Mouse (Mus musculus) forebrain, embryonic 13.5 days (tissue): ENCODE results near the gene Cldn7. TPM values are rescaled to one million over a fixed set of nuclear protein-coding genes. Genes with fewer than 3 reads are reported as not detected.
"Not testable (repeated sequence)": the region's sequence is repeated elsewhere in the genome, so short reads cannot be mapped to it uniquely, and the experiment has no call there.

Experiments used
- ATAC-seq: fragments of 200-750 bp; cut with Nextera tagmentation; 2 replicates; pipeline ENCODE4 v1.8.0; 2017
- H3K27ac ChIP-seq: fragments of 300-500 bp; sonication (generic); 2 replicates; pipeline ENCODE4 v1.5.1; 2015; ENCODE audit warnings: inconsistent platforms, mild to moderate bottlenecking, moderate library complexity
- H3K27me3 ChIP-seq: fragments of 300-500 bp; sonication (generic); 2 replicates; pipeline ENCODE4 v1.6.1; 2015; ENCODE audit warnings: mild to moderate bottlenecking, inconsistent platforms
- H3K36me3 ChIP-seq: fragments of 300-500 bp; sonication (generic); 2 replicates; pipeline ENCODE4 v1.6.1; 2015; ENCODE audit warnings: mild to moderate bottlenecking, inconsistent platforms; ENCODE audit not compliant: poor library complexity, severe bottlenecking
- H3K4me1 ChIP-seq: fragments of 300-500 bp; sonication (generic); 2 replicates; pipeline ENCODE4 v1.6.1; 2015; ENCODE audit warnings: inconsistent platforms
- H3K4me2 ChIP-seq: fragments of 300-500 bp; sonication (generic); 2 replicates; pipeline ENCODE4 v1.6.1; 2015; ENCODE audit warnings: inconsistent platforms, mild to moderate bottlenecking, moderate library complexity
- H3K4me3 ChIP-seq: fragments of 300-500 bp; sonication (generic); 2 replicates; pipeline ENCODE4 v1.5.1; 2015; ENCODE audit warnings: mild to moderate bottlenecking, inconsistent platforms
- H3K9ac ChIP-seq: fragments of 300-500 bp; sonication (generic); 2 replicates; pipeline ENCODE4 v1.6.1; 2015; ENCODE audit warnings: mild to moderate bottlenecking, inconsistent platforms
- H3K9me3 ChIP-seq: fragments of 300-500 bp; sonication (generic); replicated peaks from 2 replicates; pipeline ENCODE4 v1.6.1; 2016; ENCODE audit warnings: inconsistent platforms
- WGBS: fragments of 180-500 bp; shearing (Covaris S2); methylation state at CpG from one replicate; pipeline ENCODE4 v1.1.7; 2015; 5-methylcytosine and 5-hydroxymethylcytosine counted together
- polyA plus RNA-seq: library from polyadenylated mRNA; unstranded; fragments of >200 nt; fragmentation: Nextera tagmentation; extraction: Ambion mirVana; gene quantifications from 2 replicates; pipeline ENCODE4 v1.2.1, GENCODE M21; 2015

Gene Cldn7
- polyA plus RNA-seq, 1 experiment from 2014 or later, result 1.4 TPM

- ATAC-seq, result peak; percentile 92
- WGBS, result under 1% methylated on average over 34 of the region's 34 CpGs
These were observed 16.4 kb upstream of the Cldn7 start, which contains the start of gene Slc2a4 for GRCm38 (mm10) chr11:69948066-69948762. Slc2a4 (minus strand) TSS chr11:69948188.

GRCm38 (mm10) chr11:69948763-69949150 is 15.8 kb upstream of the Cldn7 start:
- Histone ChIP-seq H3K36me3 (peaks cover 17% of the 10 kb centered on the region), H3K4me2 (peak overlapping the region; percentile 66), H3K27me3 (0 out of 2 replicates have a peak, but pooled peaks cover 2% of the 10 kb centered on the region), H3K27ac (peak overlapping the region; percentile 80), H3K4me3 (peak overlapping the region; percentile 51), H3K9me3 (no peaks in the 10 kb centered on the region), H3K9ac (peak overlapping the region; percentile 68), H3K4me1 (peaks cover 20% of the 10 kb centered on the region)
- under 1% methylated on average over 14 of the region's 14 CpGs for WGBS
- ATAC-seq, result peak; percentile 42

More at GRCm38 (mm10) chr11:69948066-69948762, 16.4 kb upstream of the Cldn7 start, which contains the start of gene Slc2a4:
- Histone ChIP-seq H3K9me3 (no peaks in the 10 kb centered on the region), H3K27ac (peak within 1 kb of the TSS; percentile 80), H3K9ac (peak within 1 kb of the TSS; percentile 68), H3K4me3 (peak within 1 kb of the TSS; percentile 51), H3K4me2 (peak within 1 kb of the TSS; percentile 66), H3K36me3 (peaks cover 17% of the 10 kb centered on the region), H3K27me3 (0 out of 2 replicates have a peak, but pooled peaks cover 2% of the 10 kb centered on the region), H3K4me1 (peaks cover 20% of the 10 kb centered on the region)

- H3K4me1 ChIP-seq, result peaks cover 20% of the 10 kb centered on the region
- H3K27me3 ChIP-seq, result peaks cover 2% of the 10 kb centered on the region; the same call in 1 of the 2 replicates
- no peak overlapping the region for H3K27ac ChIP-seq
- no peak overlapping the region for H3K4me3 ChIP-seq
- whole genome bisulfite sequencing, result 45% methylated on average over 4 of the region's 4 CpGs
- no peak for ATAC-seq
- no peak overlapping the region for H3K9ac ChIP-seq
- H3K4me2 ChIP-seq, result no peak overlapping the region
- no peaks in the 10 kb centered on the region for H3K9me3 ChIP-seq
- no peaks in the 10 kb centered on the region for H3K36me3 ChIP-seq
These were observed 13.6 kb upstream of the Cldn7 start for GRCm38 (mm10) chr11:69950807-69951459.

GRCm38 (mm10) chr11:69952274-69952673 is 12.3 kb upstream of the Cldn7 start:
- Histone ChIP-seq H3K27ac (no peak overlapping the region), H3K9me3 (no peaks in the 10 kb centered on the region), H3K4me3 (no peak overlapping the region), H3K27me3 (peaks cover 2% of the 10 kb centered on the region; the same call in 1 of the 2 replicates), H3K4me2 (no peak overlapping the region), H3K36me3 (no peaks in the 10 kb centered on the region), H3K4me1 (peaks cover 12% of the 10 kb centered on the region), H3K9ac (no peak overlapping the region)
- WGBS, result 55% methylated on average over 1 of the region's 1 CpGs
- ATAC-seq, result no peak

GRCm38 (mm10) chr11:69953267-69953915 is 11.2 kb upstream of the Cldn7 start:
- H3K27ac ChIP-seq, result no peak overlapping the region
- H3K4me1 ChIP-seq, result peaks cover 5% of the 10 kb centered on the region
- WGBS, result 70% methylated on average over 11 of the region's 11 CpGs
- no peaks in the 10 kb centered on the region for H3K9me3 ChIP-seq
- H3K4me3 ChIP-seq, result no peak overlapping the region
- no peak overlapping the region for H3K4me2 ChIP-seq
- ATAC-seq, result no peak
- H3K27me3 ChIP-seq, result peaks cover 2% of the 10 kb centered on the region; the same call in 1 of the 2 replicates
- no peak overlapping the region for H3K9ac ChIP-seq
- H3K36me3 ChIP-seq, result no peaks in the 10 kb centered on the region

- H3K4me2 ChIP-seq, ATAC-seq, H3K27ac ChIP-seq, H3K9ac ChIP-seq, H3K4me3 ChIP-seq, H3K4me1 ChIP-seq, H3K36me3 ChIP-seq, H3K27me3 ChIP-seq, H3K9me3 ChIP-seq: not testable (repeated sequence)
- WGBS, result 83% methylated on average over 4 of the region's 4 CpGs
These were observed 9.0 kb upstream of the Cldn7 start for GRCm38 (mm10) chr11:69955618-69956017.

GRCm38 (mm10) chr11:69956218-69956617 is 8.4 kb upstream of the Cldn7 start:
- H3K4me3 ChIP-seq, result no peak overlapping the region
- no peak for ATAC-seq
- WGBS, result 74% methylated on average over 1 of the region's 1 CpGs
- H3K9ac ChIP-seq, result no peak overlapping the region
- no peaks in the 10 kb centered on the region for H3K36me3 ChIP-seq
- H3K27ac ChIP-seq, result no peak overlapping the region
- H3K4me2 ChIP-seq, result no peak overlapping the region
- H3K27me3 ChIP-seq, result peaks cover 11% of the 10 kb centered on the region
- H3K9me3 ChIP-seq, result no peaks in the 10 kb centered on the region
- no peaks in the 10 kb centered on the region for H3K4me1 ChIP-seq

- Histone ChIP-seq H3K9ac (no peak overlapping the region), H3K4me2 (no peak overlapping the region), H3K9me3 (no peaks in the 10 kb centered on the region), H3K4me3 (no peak overlapping the region), H3K4me1 (no peaks in the 10 kb centered on the region), H3K36me3 (no peaks in the 10 kb centered on the region), H3K27me3 (peaks cover 54% of the 10 kb centered on the region), H3K27ac (no peak overlapping the region)
- no peak for ATAC-seq
- WGBS, result 21% methylated on average over 5 of the region's 5 CpGs
These were observed 4.0 kb upstream of the Cldn7 start for GRCm38 (mm10) chr11:69960616-69961015.

- Histone ChIP-seq H3K4me3 (no peak overlapping the region), H3K4me1 (peaks cover 10% of the 10 kb centered on the region), H3K9me3 (no peaks in the 10 kb centered on the region), H3K36me3 (no peaks in the 10 kb centered on the region), H3K27ac (no peak overlapping the region), H3K9ac (no peak overlapping the region), H3K27me3 (peaks cover 66% of the 10 kb centered on the region), H3K4me2 (no peak overlapping the region)
- no peak for ATAC-seq
- 44% methylated on average over 5 of the region's 5 CpGs for WGBS
These were observed 2.7 kb upstream of the Cldn7 start for GRCm38 (mm10) chr11:69961841-69962240.

- peak overlapping the region; percentile 31 for H3K4me3 ChIP-seq
These were observed 859 bp downstream of the Cldn7 start for GRCm38 (mm10) chr11:69965271-69966005.

GRCm38 (mm10) chr11:69966006-69966859 is 1.7 kb downstream of the Cldn7 start:
- H3K27me3 ChIP-seq, result peaks cover 74% of the 10 kb centered on the region
- H3K4me2 ChIP-seq, result peak overlapping the region; percentile 52
- H3K9ac ChIP-seq, result peak overlapping the region; percentile 53
- ATAC-seq, result no peak
- no peak overlapping the region for H3K27ac ChIP-seq
- H3K4me1 ChIP-seq, result peaks cover 10% of the 10 kb centered on the region
- H3K4me3 ChIP-seq, result peak overlapping the region; percentile 31
- H3K9me3 ChIP-seq, result no peaks in the 10 kb centered on the region
- 1% methylated on average over 55 of the region's 59 CpGs for WGBS
- peaks cover 30% of the 10 kb centered on the region for H3K36me3 ChIP-seq

More at GRCm38 (mm10) chr11:69965271-69966005, 859 bp downstream of the Cldn7 start:
- peaks cover 82% of the 10 kb centered on the region for H3K27me3 ChIP-seq
- no peak overlapping the region for H3K27ac ChIP-seq
- no peaks in the 10 kb centered on the region for H3K9me3 ChIP-seq
- peak overlapping the region; percentile 52 for H3K4me2 ChIP-seq
- ATAC-seq, result no peak
- WGBS, result 3% methylated on average over 49 of the region's 49 CpGs
- H3K9ac ChIP-seq, result no peak overlapping the region
- H3K4me1 ChIP-seq, result peaks cover 10% of the 10 kb centered on the region
- H3K36me3 ChIP-seq, result peaks cover 27% of the 10 kb centered on the region
